Mouse (Mus musculus) urinary bladder, adult 2 months (tissue): ENCODE results near the gene Dtx2. TPM values are rescaled to one million over a fixed set of nuclear protein-coding genes. Genes with fewer than 3 reads are reported as not detected.
"Not testable (repeated sequence)": the region's sequence is repeated elsewhere in the genome, so short reads cannot be mapped to it uniquely, and the experiment has no call there.

ENCODE experiments used
- DNase-seq: peaks from one replicate; pipeline ENCODE4 v3.0.0; 2022; ENCODE audit warnings: low spot score
- polyA plus RNA-seq: library from polyadenylated mRNA; depleted of rRNA; stranded (reverse); fragments of >200 nt; gene quantifications from 2 replicates; pipeline ENCODE4 v1.2.3, GENCODE M21; 2012; rRNA removed

Gene Dtx2
- polyA plus RNA-seq, 1 experiment = 17.3 TPM

GRCm38 (mm10) chr5:136063920-136064319, 69.3 kb downstream of the Dtx2 start:
- no peak for DNase-seq

DNA sequence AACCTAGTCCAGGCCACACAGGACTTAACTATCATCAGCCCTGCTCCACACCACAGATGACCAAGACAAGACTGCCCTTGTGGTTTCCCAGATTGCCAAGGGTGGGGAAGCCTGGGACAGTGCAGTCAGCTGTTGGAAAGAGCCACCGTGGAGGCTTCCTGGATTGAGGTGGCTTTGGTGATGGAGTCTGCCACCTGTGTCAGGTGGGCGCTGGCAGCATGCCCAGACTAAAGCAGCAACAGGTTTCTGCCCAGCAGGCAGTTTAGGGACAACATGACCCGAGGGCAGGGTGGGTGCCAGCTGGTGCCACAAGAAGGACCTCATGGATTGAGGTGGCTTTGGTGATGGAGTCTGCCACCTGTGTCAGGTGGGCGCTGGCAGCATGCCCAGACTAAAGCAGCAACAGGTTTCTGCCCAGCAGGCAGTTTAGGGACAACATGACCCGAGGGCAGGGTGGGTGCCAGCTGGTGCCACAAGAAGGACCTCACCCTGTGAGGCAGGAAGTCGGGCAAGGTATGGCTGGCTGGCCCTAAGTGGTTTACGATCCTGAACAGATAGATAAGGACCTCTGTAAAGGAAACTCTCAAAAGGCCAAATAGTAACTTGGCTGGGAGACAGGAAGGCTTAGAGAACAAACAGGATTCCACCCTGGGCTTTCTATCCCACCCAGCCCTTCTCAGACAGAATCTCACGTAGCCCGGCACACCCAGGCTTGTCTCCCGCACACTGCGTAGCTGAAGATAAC, 72.0 kb downstream of the Dtx2 start:
- DNase-seq = not testable (repeated sequence)

DNA sequence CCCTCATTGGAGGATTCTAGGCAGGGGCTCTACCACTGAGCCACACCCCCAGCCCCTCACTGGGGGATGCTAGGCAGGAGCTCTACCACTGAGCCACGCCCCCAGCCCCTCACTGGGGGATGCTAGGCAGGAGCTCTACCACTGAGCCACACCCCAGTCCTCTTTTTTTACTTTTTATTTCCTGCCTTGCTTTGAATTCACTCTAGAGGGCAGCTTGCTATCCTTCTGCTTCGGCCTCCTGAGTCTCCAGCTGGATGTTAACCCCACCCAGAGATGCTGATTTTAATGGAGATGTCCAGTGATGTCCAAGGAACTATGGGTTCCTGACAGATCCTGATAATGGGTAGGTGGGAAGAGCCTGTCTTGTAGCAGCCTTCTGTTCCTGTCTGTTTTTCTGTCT, 74.8 kb downstream of the Dtx2 start:
- DNase-seq = no peak

- no peak for DNase-seq
Measured at GRCm38 (mm10) chr5:136073051-136073450, 78.5 kb downstream of the Dtx2 start.

DNA sequence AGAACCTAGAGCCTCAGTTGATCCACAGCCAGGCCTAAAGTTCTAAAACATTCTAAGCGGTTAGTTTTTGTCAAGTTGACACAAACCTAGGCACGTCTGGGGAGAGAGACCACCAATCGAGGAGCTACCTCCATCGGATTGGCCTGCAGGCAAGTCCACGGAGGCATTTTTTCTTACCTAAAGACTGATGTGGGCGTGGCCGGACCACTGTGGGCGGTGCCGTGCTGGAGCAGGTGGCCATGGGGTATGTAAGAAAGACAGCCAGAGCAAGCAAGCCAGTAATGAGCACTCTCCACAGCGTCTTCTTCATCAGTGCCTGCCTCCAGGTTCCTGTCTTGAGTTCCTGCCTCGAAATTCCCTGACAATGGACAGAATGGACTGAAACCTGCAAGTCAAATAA, 78.9 kb downstream of the Dtx2 start:
- no peak for DNase-seq

GRCm38 (mm10) chr5:136075076-136075475, 80.5 kb downstream of the Dtx2 start:
- DNase-seq = no peak

DNA sequence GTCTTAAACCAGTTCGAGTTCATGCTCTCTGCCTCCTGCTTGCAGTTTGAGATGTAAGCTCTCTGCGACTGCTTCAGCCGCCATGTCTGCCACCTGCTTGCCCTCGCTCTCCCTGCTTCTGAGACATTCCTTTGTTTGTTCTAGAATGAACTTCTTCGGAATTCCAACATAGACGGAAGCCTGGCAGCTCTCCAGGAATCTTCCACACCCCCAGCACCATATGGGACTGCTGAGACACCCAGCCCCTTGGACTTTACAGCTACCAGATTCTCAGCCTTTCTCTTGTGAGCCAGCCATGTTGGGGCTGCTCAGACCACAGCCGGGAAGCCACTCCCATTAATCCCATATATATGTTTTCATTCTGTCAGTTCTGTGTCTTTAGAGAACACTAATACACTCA, 81.7 kb downstream of the Dtx2 start:
- no peak for DNase-seq

DNA sequence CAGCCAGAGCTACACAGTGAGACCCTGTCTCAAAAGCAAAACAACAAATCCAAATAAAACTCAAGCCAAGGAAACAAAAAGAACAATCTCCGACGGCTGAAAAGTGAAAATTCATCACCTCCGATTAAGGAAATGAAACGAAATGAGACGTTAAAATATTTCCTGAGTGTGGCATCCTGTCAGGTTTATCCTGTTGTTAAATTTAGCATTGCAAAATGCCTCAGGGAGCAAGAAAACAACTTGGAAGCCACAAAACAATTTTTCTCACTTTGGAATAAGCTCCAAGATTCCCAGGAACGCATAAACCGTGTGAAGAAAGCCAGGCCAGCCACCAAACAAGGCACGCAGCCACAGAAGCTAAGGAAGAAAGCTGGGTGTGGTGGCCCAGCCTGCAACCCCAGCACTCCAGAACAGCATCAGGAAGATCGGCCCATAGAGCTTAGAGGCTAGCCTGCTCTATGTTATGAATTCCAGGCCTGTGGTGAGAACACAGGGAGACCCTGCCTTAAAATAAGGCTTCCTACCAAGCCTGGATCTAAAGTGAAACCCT, 82.5 kb downstream of the Dtx2 start:
- no peak for DNase-seq

- DNase-seq = no peak
Measured at GRCm38 (mm10) chr5:136078136-136078535, 83.5 kb downstream of the Dtx2 start.

- no peak for DNase-seq
Measured at GRCm38 (mm10) chr5:136082345-136082744, 87.7 kb downstream of the Dtx2 start.

Other genes starting within 250 kb of the Dtx2 start
- gene Styxl1, start 216.4 kb upstream of the Dtx2 start, polyA plus RNA-seq = 0.44 and 0.48 TPM in 2 replicates
- gene Mdh2, start 216.3 kb upstream of the Dtx2 start, polyA plus RNA-seq = 264 and 269 TPM in 2 replicates
- 0.07 and 0.12 TPM in 2 replicates for gene Srrm3, start 187.9 kb upstream of the Dtx2 start, polyA plus RNA-seq
- 816 and 846 TPM in 2 replicates for gene Hspb1, start 106.9 kb upstream of the Dtx2 start, polyA plus RNA-seq
- gene Ywhag, start 60.2 kb upstream of the Dtx2 start, polyA plus RNA-seq = 54.0 and 76.6 TPM in 2 replicates
- gene Ssc4d, start 20.3 kb upstream of the Dtx2 start, polyA plus RNA-seq = 3.4 and 4.2 TPM in 2 replicates
- gene Zp3, start 14.7 kb upstream of the Dtx2 start, polyA plus RNA-seq = not detected in 2 replicates
- gene Upk3b, start 43.7 kb downstream of the Dtx2 start, polyA plus RNA-seq = 113 and 152 TPM in 2 replicates
- 4.5 and 6.1 TPM in 2 replicates for gene Upk3bl, start 59.7 kb downstream of the Dtx2 start, polyA plus RNA-seq
- 10.6 and 16.6 TPM in 2 replicates for gene Rasa4, start 89.1 kb downstream of the Dtx2 start, polyA plus RNA-seq
- 104 and 141 TPM in 2 replicates for gene Polr2j, start 121.8 kb downstream of the Dtx2 start, polyA plus RNA-seq
- 20.5 and 22.6 TPM in 2 replicates for gene Lrwd1, start 141.3 kb downstream of the Dtx2 start, polyA plus RNA-seq
- gene Alkbh4, start 141.3 kb downstream of the Dtx2 start, polyA plus RNA-seq = 11.2 and 11.3 TPM in 2 replicates
- gene Orai2, start 175.9 kb downstream of the Dtx2 start, polyA plus RNA-seq = 9.8 and 10.8 TPM in 2 replicates
- 20.8 and 23.3 TPM in 2 replicates for gene Prkrip1, start 204.2 kb downstream of the Dtx2 start, polyA plus RNA-seq